Mouse (Mus musculus): ENCODE measurements around the gene Krt26.

The Krt26 gene

GRCm38 (mm10) chr11:99284833-99285312, 52.9 kb downstream of the Krt26 start, which contains the start of gene Krt24:
Gene Krt24 (minus strand): TSS chr11:99285262.
- DNase-seq (ENCODE audit: extremely low spot score, low spot score), result no peak

GRCm38 (mm10) chr11:99284011-99284410, 53.8 kb downstream of the Krt26 start:
- no peak for DNase-seq (ENCODE audit: extremely low spot score, low spot score)

GRCm38 (mm10) chr11:99283334-99283733, 54.4 kb downstream of the Krt26 start:
- no peak for DNase-seq (ENCODE audit: extremely low spot score, low spot score)

GRCm38 (mm10) chr11:99281116-99281515, 56.6 kb downstream of the Krt26 start:
- DNase-seq (ENCODE audit: extremely low spot score, low spot score), result no peak

- no peak for DNase-seq (ENCODE audit: extremely low spot score, low spot score)
These were observed 57.8 kb downstream of the Krt26 start for GRCm38 (mm10) chr11:99279986-99280385.
